Mouse (Mus musculus) lung, embryonic 14.5 days (tissue): ENCODE data around the gene Pdss1. TPM values are rescaled to one million over a fixed set of nuclear protein-coding genes. Genes with fewer than 3 reads are reported as not detected.
"Not testable (repeated sequence)": the region's sequence is repeated elsewhere in the genome, so short reads cannot be mapped to it uniquely, and the experiment has no call there.

ENCODE experiments used
- ATAC-seq: fragments of 200-750 bp; cut with Nextera tagmentation; 2 replicates; pipeline ENCODE4 v1.8.0; 2017; ENCODE audit warnings: mild to moderate bottlenecking, moderate TSS enrichment, moderate library complexity; ENCODE audit not compliant: insufficient read depth
- DNase-seq: peaks from one replicate; pipeline ENCODE4 v3.0.0-alpha.2; 2015
- H3K27ac ChIP-seq: fragments of 300-500 bp; sonication (generic); 2 replicates; pipeline ENCODE4 v1.5.1; 2014; ENCODE audit warnings: low read depth, mild to moderate bottlenecking, moderate library complexity
- H3K27me3 ChIP-seq: fragments of 300-500 bp; sonication (generic); 2 replicates; pipeline ENCODE4 v1.6.1; 2014; ENCODE audit warnings: low read length, control low read depth; ENCODE audit not compliant: insufficient read depth
- H3K36me3 ChIP-seq: fragments of 300-500 bp; sonication (generic); 2 replicates; pipeline ENCODE4 v1.6.1; 2014; ENCODE audit warnings: control low read depth; ENCODE audit not compliant: insufficient read depth
- H3K4me1 ChIP-seq: fragments of 300-500 bp; sonication (generic); 2 replicates; pipeline ENCODE4 v1.6.1; 2014; ENCODE audit warnings: antibody characterized with exemption, control low read depth; ENCODE audit not compliant: insufficient read depth
- H3K4me2 ChIP-seq: fragments of 300-500 bp; sonication (generic); 2 replicates; pipeline ENCODE4 v1.6.1; 2014; ENCODE audit warnings: mild to moderate bottlenecking
- H3K4me3 ChIP-seq: fragments of 300-500 bp; sonication (generic); 2 replicates; pipeline ENCODE4 v1.5.1; 2014; ENCODE audit warnings: low read depth, low read length
- H3K9ac ChIP-seq: fragments of 300-500 bp; sonication (generic); 2 replicates; pipeline ENCODE4 v1.6.1; 2014
- H3K9me3 ChIP-seq: fragments of 300-500 bp; sonication (generic); 2 replicates; pipeline ENCODE4 v1.6.1; 2016; ENCODE audit warnings: low read depth, low read length, control low read depth
- CTCF ChIP-seq: IDR thresholded peaks from 2 replicates; pipeline ENCODE4 v1.5.1; 2016; ENCODE audit warnings: antibody characterized with exemption, low read depth
- WGBS: fragments of 180-500 bp; shearing (Covaris S2); extraction: QIAGEN DNeasy Blood & Tissue Kit; methylation state at CpG from one replicate; pipeline ENCODE4 v1.1.7; 2014; 5-methylcytosine and 5-hydroxymethylcytosine counted together
- polyA plus RNA-seq: library from polyadenylated mRNA; unstranded; fragments of >200 nt; fragmentation: Nextera tagmentation; extraction: Ambion mirVana; gene quantifications from 2 replicates; pipeline ENCODE4 v1.2.1, GENCODE M21; 2014

Gene Pdss1
- polyA plus RNA-seq, 1 experiment from 2014 or later: 28.1 TPM

DNA sequence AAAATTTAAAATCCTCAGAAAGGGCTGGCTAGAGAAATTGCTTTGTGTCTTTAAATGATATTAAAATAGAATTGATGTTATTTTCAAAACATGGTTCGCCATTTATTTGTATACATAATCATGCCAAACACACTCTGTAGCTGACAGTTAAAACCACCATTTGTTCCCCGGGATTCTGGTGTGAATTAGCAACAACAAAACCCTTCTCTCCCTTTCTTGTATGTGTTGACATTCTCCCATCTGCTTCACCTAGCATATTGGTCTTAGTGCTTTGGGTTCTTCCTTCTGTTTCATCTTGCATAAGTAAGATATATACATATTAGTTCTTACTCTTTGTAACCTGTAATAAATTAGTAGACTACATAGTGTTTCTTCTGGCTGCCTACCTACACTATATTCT is 23.3 kb downstream of the Pdss1 start:
- WGBS: 81% methylated on average over 2 of the region's 2 CpGs
- no peak overlapping the region for H3K9ac ChIP-seq
- no peaks in the 10 kb centered on the region for H3K27me3 ChIP-seq
- H3K27ac ChIP-seq: no peak overlapping the region
- no peak overlapping the region for H3K4me2 ChIP-seq
- H3K4me3 ChIP-seq: no peak overlapping the region
- ATAC-seq (no peak), DNase-seq (no peak)
- H3K9me3 ChIP-seq: no peaks in the 10 kb centered on the region
- H3K36me3 ChIP-seq: peaks cover 34% of the 10 kb centered on the region
- TF ChIP-seq CTCF: no peak
- H3K4me1 ChIP-seq: no peaks in the 10 kb centered on the region

DNA sequence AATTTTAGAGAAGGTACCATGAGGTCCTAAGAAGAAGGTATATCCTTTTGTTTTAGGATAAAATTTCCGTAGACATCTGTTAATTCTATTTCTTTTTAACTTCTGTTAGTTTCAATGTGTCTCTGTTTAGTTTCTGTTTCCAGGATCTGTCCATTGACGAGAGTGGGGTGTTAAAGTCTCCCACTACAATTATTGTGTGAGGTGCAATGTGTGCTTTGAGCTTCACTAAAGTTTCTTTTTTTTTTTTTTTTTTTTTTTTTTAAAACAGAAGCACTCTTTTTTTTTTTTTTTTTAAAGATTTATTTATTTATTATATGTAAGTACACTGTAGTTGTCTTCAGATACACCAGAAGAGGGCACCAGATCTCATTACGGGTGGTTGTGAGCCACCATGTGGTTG is 30.6 kb downstream of the Pdss1 start:
- WGBS: 87% methylated on average over 2 of the region's 3 CpGs
- H3K9ac ChIP-seq, DNase-seq, H3K9me3 ChIP-seq, H3K4me2 ChIP-seq, H3K4me1 ChIP-seq, H3K4me3 ChIP-seq, H3K27ac ChIP-seq, H3K27me3 ChIP-seq, ATAC-seq: not testable (repeated sequence)
- peaks cover 12% of the 10 kb centered on the region; the same call in 1 of the 2 replicates for H3K36me3 ChIP-seq

GRCm38 (mm10) chr2:22928259-22928658 is 32.9 kb downstream of the Pdss1 start:
- ATAC-seq (no peak), DNase-seq (no peak)
- no peak overlapping the region for H3K9ac ChIP-seq
- H3K4me1 ChIP-seq: no peaks in the 10 kb centered on the region
- TF ChIP-seq CTCF: no peak
- H3K27me3 ChIP-seq: no peaks in the 10 kb centered on the region
- H3K4me3 ChIP-seq: no peak overlapping the region
- no peak overlapping the region for H3K27ac ChIP-seq
- 78% methylated on average over 2 of the region's 2 CpGs for WGBS
- H3K4me2 ChIP-seq: no peak overlapping the region
- H3K36me3 ChIP-seq: peaks cover 17% of the 10 kb centered on the region; the same call in 1 of the 2 replicates
- no peaks in the 10 kb centered on the region for H3K9me3 ChIP-seq

DNA sequence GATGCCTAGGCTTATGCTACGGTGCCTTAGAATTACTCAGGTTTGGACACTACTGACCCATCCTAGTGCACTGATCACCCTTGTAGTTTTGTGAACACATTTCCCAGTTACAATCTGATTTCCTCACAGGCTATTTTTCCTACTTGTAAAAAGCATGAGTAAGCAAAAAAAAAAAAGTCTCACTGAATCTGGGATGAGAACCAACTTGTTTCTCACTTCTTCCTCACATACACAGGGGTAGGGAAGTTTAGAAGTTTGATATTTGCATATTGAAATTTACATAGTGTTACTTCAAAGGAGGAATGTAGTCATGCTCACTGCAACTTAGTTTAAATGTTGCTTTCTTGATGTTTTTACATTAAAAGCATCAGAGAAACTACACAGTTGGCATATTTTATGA is 38.2 kb downstream of the Pdss1 start:
- no peak for DNase-seq
- WGBS: 87% methylated on average over 1 of the region's 1 CpGs
- H3K4me3 ChIP-seq: no peak overlapping the region
- H3K36me3 ChIP-seq: peaks cover 32% of the 10 kb centered on the region
- no peaks in the 10 kb centered on the region for H3K9me3 ChIP-seq
- H3K4me2 ChIP-seq: no peak overlapping the region
- no peak overlapping the region for H3K27ac ChIP-seq
- no peak for ATAC-seq
- no peaks in the 10 kb centered on the region for H3K27me3 ChIP-seq
- no peaks in the 10 kb centered on the region for H3K4me1 ChIP-seq
- TF ChIP-seq CTCF: no peak
- no peak overlapping the region for H3K9ac ChIP-seq

DNA sequence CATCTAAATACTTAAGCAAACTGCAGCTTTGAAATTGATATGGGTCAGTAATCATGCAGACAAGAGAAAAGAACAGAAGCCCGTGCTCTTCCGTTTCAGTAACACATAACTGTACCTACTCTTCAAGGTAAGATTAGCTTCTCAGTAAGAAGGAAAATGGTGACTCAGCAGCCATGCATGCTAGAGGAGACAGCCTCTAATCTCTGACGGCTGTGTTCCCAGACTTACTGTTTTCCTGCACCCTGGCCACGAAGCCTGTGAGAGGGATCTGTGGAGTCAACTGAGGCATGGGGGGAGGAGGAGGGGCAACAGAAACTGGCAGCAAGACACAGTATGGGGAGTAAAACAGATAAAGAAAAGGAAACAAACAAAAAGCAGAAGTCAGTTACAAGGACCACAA is 54.6 kb downstream of the Pdss1 start:
- Histone ChIP-seq H3K9me3 (no peaks in the 10 kb centered on the region), H3K36me3 (peaks cover 15% of the 10 kb centered on the region), H3K4me1 (no peaks in the 10 kb centered on the region), H3K27ac (no peak overlapping the region), H3K27me3 (no peaks in the 10 kb centered on the region), H3K4me2 (no peak overlapping the region), H3K9ac (no peak overlapping the region), H3K4me3 (no peak overlapping the region)
- TF ChIP-seq CTCF: no peak
- ATAC-seq (no peak), DNase-seq (no peak)
- WGBS: 44% methylated on average over 4 of the region's 4 CpGs

DNA sequence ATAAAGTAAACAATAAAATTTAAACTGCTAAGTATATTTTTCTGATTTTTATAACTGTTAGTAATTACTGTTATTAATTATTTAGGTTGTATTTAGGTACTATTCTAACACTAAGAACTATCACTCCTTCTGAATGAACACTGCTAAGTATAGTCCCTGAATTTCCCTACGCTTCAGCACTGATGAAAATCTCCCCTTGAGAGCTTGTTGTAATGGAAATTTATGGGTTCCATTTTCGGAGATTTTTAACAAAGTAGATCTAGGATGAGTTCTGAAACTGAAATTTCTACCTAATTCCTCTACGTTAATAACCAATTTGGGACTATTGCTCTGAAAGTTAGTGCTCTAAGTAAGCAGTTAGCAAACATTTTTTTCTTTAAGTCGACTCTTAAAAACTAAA is 59.0 kb downstream of the Pdss1 start:
- Histone ChIP-seq H3K36me3 (peaks cover 8% of the 10 kb centered on the region; the same call in 1 of the 2 replicates), H3K4me3 (no peak overlapping the region), H3K4me1 (no peaks in the 10 kb centered on the region), H3K4me2 (no peak overlapping the region), H3K27ac (no peak overlapping the region), H3K27me3 (no peaks in the 10 kb centered on the region), H3K9me3 (no peaks in the 10 kb centered on the region), H3K9ac (no peak overlapping the region)
- DNase-seq: no peak
- TF ChIP-seq CTCF: no peak
- no peak for ATAC-seq
- 87% methylated on average over 4 of the region's 4 CpGs for WGBS

DNA sequence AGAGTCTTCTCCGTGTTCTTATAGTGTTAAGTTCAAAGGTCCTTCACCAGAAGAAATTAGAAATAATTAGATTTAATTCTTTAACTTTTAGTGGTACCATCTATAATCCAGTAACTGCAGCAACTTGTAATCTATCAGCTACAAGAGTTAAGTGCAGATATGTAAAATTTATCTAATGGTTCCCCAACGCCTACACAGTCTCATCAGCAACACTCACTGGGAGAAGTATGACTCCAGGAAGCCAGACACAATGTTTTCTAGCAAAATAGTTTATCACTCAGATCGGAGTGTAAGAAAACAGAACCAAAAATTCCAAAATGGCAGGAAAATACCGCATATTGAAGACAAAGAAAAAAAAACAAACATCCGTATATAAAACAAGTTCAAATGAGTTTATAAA is 60.6 kb downstream of the Pdss1 start:
- no peak overlapping the region for H3K4me3 ChIP-seq
- H3K9ac ChIP-seq: no peak overlapping the region
- WGBS: 75% methylated on average over 5 of the region's 5 CpGs
- ATAC-seq: no peak
- TF ChIP-seq CTCF: no peak
- no peak overlapping the region for H3K27ac ChIP-seq
- no peak for DNase-seq
- no peak overlapping the region for H3K4me2 ChIP-seq
- no peaks in the 10 kb centered on the region for H3K4me1 ChIP-seq
- H3K27me3 ChIP-seq: no peaks in the 10 kb centered on the region
- no peaks in the 10 kb centered on the region for H3K9me3 ChIP-seq
- H3K36me3 ChIP-seq: peaks cover 8% of the 10 kb centered on the region; the same call in 1 of the 2 replicates

DNA sequence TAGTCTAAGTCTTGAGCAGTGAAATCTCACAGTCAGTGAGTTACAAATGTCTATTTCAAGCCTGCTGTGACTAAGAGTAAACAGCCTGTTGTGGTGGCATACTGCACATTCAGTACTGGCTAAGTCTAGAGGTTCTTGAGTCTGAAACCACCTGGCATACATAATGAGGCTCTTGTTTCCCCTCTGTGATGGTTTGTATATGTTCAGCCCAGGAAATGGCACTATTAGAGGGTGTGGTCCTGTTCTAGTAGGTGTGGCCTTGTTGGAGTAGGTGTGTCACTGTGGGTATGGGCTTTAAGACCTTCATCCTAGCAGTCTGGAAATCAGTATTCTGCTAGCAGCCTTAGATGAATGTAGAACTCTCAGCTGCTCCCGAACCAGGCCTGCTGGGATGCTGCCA is 62.1 kb downstream of the Pdss1 start:
- Histone ChIP-seq H3K4me2 (no peak overlapping the region), H3K36me3 (peaks cover 8% of the 10 kb centered on the region; the same call in 1 of the 2 replicates), H3K27me3 (no peaks in the 10 kb centered on the region), H3K4me3 (no peak overlapping the region), H3K4me1 (no peaks in the 10 kb centered on the region), H3K9ac (no peak overlapping the region), H3K9me3 (no peaks in the 10 kb centered on the region), H3K27ac (no peak overlapping the region)
- ATAC-seq (no peak), DNase-seq (no peak)
- WGBS: 100% methylated on average over 1 of the region's 1 CpGs
- no peak for TF ChIP-seq CTCF
